Mouse (Mus musculus) inflammation-experienced regulatory T-cells, adult 16 weeks (primary cell): ENCODE data around the gene Lhfpl4. TPM values are rescaled to one million over a fixed set of nuclear protein-coding genes. Genes with fewer than 3 reads are reported as not detected.

Experiments used
- polyA plus RNA-seq: library from polyadenylated mRNA; unstranded; fragments of 100-300 nt; shearing (Covaris generic); gene quantifications from one replicate; pipeline ENCODE4 v1.2.1, GENCODE M21; 2017

Gene Lhfpl4
- 0.38 TPM for polyA plus RNA-seq

DNA sequence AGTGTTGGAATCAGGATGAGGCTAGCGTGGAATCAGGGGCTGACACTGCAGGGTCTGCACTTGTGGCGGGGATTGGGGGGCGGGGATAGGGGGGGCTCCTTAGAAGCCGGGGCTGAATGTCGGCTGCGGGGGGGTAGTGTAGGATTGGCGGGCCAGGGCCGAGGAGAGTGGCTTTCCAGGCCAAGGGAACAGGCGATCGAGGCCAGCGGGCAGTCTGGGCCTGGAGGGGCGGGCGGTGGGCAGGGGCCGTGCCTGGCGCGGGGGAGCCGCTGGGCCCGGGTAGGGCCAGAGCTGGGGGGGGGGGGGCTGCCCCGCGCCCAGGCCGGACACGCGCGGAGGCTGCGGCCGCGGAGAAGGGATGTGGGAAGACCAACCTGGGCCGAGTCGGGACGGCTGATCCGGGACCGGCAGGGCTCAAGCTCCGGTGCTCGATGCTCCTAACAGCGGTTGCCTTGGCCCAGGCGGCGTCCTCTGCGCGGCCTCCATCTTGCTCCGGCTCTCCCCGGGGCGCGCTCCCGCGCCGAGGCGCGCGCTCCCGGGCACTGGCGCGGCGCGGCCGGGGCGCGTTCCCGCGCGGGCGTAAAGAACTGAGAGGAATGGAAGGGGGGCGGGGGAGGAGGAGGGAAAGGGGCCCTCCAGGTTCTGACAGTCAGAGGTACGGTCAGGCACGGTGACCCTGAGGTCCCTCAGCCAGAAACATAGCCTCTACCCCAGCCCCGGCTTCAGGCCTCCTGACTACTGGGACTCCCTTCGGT is at the start of gene Lhfpl4:
Gene Lhfpl4 (minus strand): TSS at position 544 of the 755 bp plus-strand sequence.

DNA sequence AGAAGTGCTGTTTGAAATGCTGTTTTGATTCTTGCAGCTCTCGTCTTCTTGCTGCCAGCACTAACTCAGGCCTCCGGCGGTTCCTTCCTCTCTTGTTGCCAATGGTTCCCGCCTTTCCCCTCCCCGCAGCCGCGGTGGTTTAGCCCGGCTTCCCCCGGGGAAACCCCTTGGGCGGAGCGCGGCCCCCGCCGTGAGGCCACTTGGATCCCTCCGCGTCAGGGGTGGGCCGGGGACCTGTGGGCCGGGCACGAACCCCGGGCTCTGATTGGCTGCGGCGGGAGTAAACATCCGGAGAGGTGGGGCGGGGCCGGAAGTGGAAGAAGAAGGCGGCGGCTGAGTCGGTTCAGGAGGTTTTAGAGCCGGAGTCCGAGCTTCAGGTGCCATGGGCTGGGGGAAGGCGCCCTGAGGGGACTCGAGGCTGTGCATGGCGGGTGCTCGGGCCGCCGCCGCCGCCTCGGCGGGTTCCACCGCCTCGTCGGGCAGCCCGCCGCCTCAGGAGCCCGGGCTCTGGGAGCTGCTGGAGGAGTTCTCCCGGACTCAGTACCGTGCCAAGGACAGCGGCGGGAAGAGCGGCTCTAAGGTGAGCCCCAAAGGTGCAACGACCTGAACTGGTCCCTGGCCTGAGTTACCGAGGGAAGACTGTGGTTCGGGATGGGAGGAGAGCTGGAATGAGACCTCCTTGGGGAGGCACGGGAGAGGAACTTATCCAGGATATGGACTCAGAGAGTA is 42.5 kb upstream of the Lhfpl4 start, which contains the start of gene Mtmr14:
Gene Mtmr14 (plus strand): TSS at position 302 of the 729 bp plus-strand sequence.

Other genes starting within 250 kb of the Lhfpl4 start
- 1.3 TPM for gene Srgap3, start 248.1 kb downstream of the Lhfpl4 start, polyA plus RNA-seq
- gene Thumpd3, start 149.2 kb downstream of the Lhfpl4 start, polyA plus RNA-seq, result 114 TPM
- 76.1 TPM for gene Setd5, start 118.0 kb downstream of the Lhfpl4 start, polyA plus RNA-seq
- 56.2 TPM for gene Mtmr14, start 42.5 kb upstream of the Lhfpl4 start, polyA plus RNA-seq
- not detected for gene Cpne9, start 86.9 kb upstream of the Lhfpl4 start, polyA plus RNA-seq
- 54.8 TPM for gene Brpf1, start 111.8 kb upstream of the Lhfpl4 start, polyA plus RNA-seq
- gene Ogg1, start 131.6 kb upstream of the Lhfpl4 start, polyA plus RNA-seq, result 12.3 TPM
- gene Camk1, start 148.6 kb upstream of the Lhfpl4 start, polyA plus RNA-seq, result 5.9 TPM
- gene Tada3, start 182.5 kb upstream of the Lhfpl4 start, polyA plus RNA-seq, result 70.9 TPM
- gene Arpc4, start 182.7 kb upstream of the Lhfpl4 start, polyA plus RNA-seq, result 579 TPM
- gene Ttll3, start 193.9 kb upstream of the Lhfpl4 start, polyA plus RNA-seq, result 16.4 TPM
- gene Rpusd3, start 224.0 kb upstream of the Lhfpl4 start, polyA plus RNA-seq, result 18.0 TPM
- gene Cidec, start 240.4 kb upstream of the Lhfpl4 start, polyA plus RNA-seq, result not detected
- 61.7 TPM for gene Jagn1, start 247.2 kb upstream of the Lhfpl4 start, polyA plus RNA-seq